Mouse (Mus musculus): ENCODE results near the gene Borcs8. TPM values are rescaled to one million over a fixed set of nuclear protein-coding genes. Genes with fewer than 3 reads are reported as not detected.
A peak's percentile ranks its signal among the peaks of the same experiment; 100 is the strongest.

Borcs8 gene
- total and polyA plus RNA-seq, 2 experiments from 2014 or later = 32.1 to 68.4 TPM

DNA sequence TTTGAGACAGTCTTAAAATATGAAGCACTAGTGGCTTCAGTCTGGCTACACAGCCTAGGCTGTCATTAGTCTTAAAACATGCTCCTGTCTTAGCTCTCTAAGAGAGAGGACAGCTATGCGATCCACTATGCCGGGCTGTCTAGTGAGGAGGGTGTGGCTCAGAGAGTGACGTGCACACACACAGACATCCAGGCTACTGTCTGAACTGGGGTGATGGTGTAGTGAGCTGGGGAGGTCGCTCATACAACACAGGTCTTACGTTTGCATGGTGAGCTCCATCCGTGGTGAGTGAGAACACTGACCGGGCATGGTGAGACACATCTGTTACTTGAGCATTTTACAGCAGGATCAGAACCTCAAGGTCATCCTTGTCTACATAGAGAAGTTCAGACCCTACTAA, 31.9 kb downstream of the Borcs8 start:
- TF ChIP-seq EP300 (IDR thresholded peaks at IDR 0.05; ENCODE audit: low read depth) (no peak), CTCF (IDR thresholded peaks at IDR 0.05; ENCODE audit: low read depth) (no peak)
- ATAC-seq (ENCODE audit: insufficient read depth, low read depth) (no peak), DNase-seq (ENCODE audit: low spot score) (no peak)
- Histone ChIP-seq H3K4me1 (ENCODE audit: control insufficient read depth, insufficient read depth) (peaks cover 16% of the 10 kb centered on the region), H3K9me3 (replicated peaks; ENCODE audit: control insufficient read depth, low read length) (no peaks in the 10 kb centered on the region), H3K27me3 (ENCODE audit: control insufficient read depth, insufficient read depth, low read length) (0 out of 2 replicates have a peak, but pooled peaks cover under 1% of the 10 kb centered on the region), H3K9ac (replicated peaks; ENCODE audit: low read depth, low read length) (no peak overlapping the region), H3K4me3 (ENCODE audit: low read depth, low read length) (no peak overlapping the region), H3K27ac (ENCODE audit: low read depth) (no peak overlapping the region), H3K36me3 (replicated peaks; ENCODE audit: control insufficient read depth, insufficient read depth, low read length) (no peaks in the 10 kb centered on the region), H3K4me2 (ENCODE audit: low read depth, low read length) (no peak overlapping the region)
- 85% methylated on average over 7 of the region's 7 CpGs for WGBS

DNA sequence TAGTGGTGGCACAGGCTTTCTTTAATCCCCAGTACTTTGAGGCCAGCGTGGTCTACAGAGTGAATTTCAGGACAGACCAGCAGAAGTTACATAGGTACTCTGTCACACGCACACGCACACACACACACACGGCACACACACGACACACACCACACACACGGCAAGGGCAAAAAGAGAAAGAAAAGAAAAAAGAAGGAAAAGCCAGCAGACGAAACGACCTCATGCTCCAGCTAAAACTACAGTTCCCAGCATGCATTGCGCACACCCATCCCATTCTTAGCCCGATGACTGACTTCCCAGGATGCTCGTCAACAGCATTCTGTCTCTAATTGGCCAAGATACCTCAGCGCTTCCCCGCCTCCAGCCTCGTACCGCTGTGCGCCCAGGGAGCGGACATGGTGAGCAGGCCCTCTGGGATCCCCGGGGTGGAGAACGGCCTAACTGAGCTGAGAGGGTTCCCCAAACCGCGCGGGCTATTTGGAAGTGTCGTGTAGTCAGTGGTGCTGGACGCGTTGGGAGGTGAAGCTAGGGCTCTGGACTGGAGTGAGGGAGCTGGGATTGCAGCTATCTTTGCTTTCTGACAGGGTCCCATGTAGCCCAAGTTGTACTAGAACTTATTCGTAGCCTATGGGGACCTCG, 32.9 kb downstream of the Borcs8 start, which contains the start of gene Tmem161a:
TSS of gene Tmem161a (plus strand) at position 314 of the 639 bp plus-strand sequence.
- peaks cover 16% of the 10 kb centered on the region for H3K4me1 ChIP-seq (ENCODE audit: control insufficient read depth, insufficient read depth)
- H3K4me2 ChIP-seq (ENCODE audit: low read depth, low read length) = peak within 1 kb of the TSS; percentile 73
- peak within 1 kb of the TSS; percentile 76 for H3K4me3 ChIP-seq (ENCODE audit: low read depth, low read length)
- no peak for TF ChIP-seq CTCF (IDR thresholded peaks at IDR 0.05; ENCODE audit: low read depth)
- TF ChIP-seq EP300 (IDR thresholded peaks at IDR 0.05; ENCODE audit: low read depth) = no peak
- H3K9ac ChIP-seq (replicated peaks; ENCODE audit: low read depth, low read length) = peak within 1 kb of the TSS; percentile 72
- H3K36me3 ChIP-seq (replicated peaks; ENCODE audit: control insufficient read depth, insufficient read depth, low read length) = peaks cover 2% of the 10 kb centered on the region
- peak within 1 kb of the TSS; percentile 81 for H3K27ac ChIP-seq (ENCODE audit: low read depth)
- ATAC-seq (ENCODE audit: insufficient read depth, low read depth) = peak; percentile 96
- peak; percentile 97 for DNase-seq (ENCODE audit: low spot score)
- H3K27me3 ChIP-seq (ENCODE audit: control insufficient read depth, insufficient read depth, low read length) = no peaks in the 10 kb centered on the region
- H3K9me3 ChIP-seq (replicated peaks; ENCODE audit: control insufficient read depth, low read length) = no peaks in the 10 kb centered on the region
- 2% methylated on average over 27 of the region's 27 CpGs for WGBS

DNA sequence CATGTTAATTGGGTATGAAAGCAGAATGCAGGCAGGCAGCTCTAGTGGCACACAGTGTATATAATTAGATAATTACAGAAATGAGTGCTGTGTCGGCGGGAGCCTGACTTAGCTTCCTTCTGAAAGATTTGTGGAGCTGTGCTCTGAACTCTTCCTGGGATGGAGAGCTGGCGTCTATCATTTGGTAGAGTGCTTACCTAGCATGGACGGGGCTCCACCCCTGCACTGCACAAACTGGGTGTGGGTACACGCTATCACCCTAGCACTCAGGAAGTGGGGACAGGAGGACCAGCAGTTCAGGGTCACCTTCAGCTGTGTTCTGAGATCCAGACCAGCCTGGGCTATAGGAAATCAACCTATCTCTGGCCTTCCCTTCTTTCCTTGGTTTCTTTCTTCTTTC, 34.0 kb downstream of the Borcs8 start:
- H3K4me3 ChIP-seq (ENCODE audit: low read depth, low read length) = no peak overlapping the region
- no peak overlapping the region for H3K9ac ChIP-seq (replicated peaks; ENCODE audit: low read depth, low read length)
- H3K36me3 ChIP-seq (replicated peaks; ENCODE audit: control insufficient read depth, insufficient read depth, low read length) = peaks cover 7% of the 10 kb centered on the region
- no peaks in the 10 kb centered on the region for H3K27me3 ChIP-seq (ENCODE audit: control insufficient read depth, insufficient read depth, low read length)
- peaks cover 16% of the 10 kb centered on the region for H3K4me1 ChIP-seq (ENCODE audit: control insufficient read depth, insufficient read depth)
- peak overlapping the region; percentile 35; the same call in 1 of the 2 replicates for H3K27ac ChIP-seq (ENCODE audit: low read depth)
- H3K9me3 ChIP-seq (replicated peaks; ENCODE audit: control insufficient read depth, low read length) = no peaks in the 10 kb centered on the region
- DNase-seq (ENCODE audit: low spot score) (peak; percentile 35), ATAC-seq (ENCODE audit: insufficient read depth, low read depth) (no peak)
- TF ChIP-seq CTCF (IDR thresholded peaks at IDR 0.05; ENCODE audit: low read depth) = no peak
- no peak for TF ChIP-seq EP300 (IDR thresholded peaks at IDR 0.05; ENCODE audit: low read depth)
- 63% methylated on average over 5 of the region's 5 CpGs for WGBS
- H3K4me2 ChIP-seq (ENCODE audit: low read depth, low read length) = 0 out of 2 replicates have a peak overlapping the region, but pooled peaks have one; percentile 73

DNA sequence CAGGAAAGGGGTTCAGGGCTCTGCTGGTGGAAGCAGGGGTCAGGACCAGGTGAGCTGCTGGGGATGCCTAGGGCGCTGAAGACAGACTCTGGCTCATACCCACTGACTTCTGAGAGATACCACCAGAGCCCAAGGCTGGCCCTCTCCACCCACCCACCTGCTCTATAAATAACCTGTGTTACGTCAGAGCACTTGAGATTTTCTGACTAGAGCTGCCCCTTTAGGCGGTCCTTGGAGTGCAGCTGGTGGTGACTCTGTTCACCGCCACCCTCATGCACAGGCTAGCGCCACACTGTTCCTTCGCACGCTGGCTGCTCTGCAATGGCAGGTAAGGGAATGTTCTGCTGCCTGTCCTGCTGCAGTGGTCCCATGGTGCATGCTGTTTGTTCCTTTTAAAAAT, 34.8 kb downstream of the Borcs8 start:
- peak; percentile 85 for DNase-seq (ENCODE audit: low spot score)
- Histone ChIP-seq H3K4me2 (ENCODE audit: low read depth, low read length) (peak overlapping the region; percentile 42), H3K27me3 (ENCODE audit: control insufficient read depth, insufficient read depth, low read length) (no peaks in the 10 kb centered on the region), H3K9me3 (replicated peaks; ENCODE audit: control insufficient read depth, low read length) (no peaks in the 10 kb centered on the region), H3K27ac (ENCODE audit: low read depth) (peak overlapping the region; percentile 69), H3K4me3 (ENCODE audit: low read depth, low read length) (peak overlapping the region; percentile 6; the same call in 1 of the 2 replicates), H3K9ac (replicated peaks; ENCODE audit: low read depth, low read length) (no peak overlapping the region), H3K36me3 (replicated peaks; ENCODE audit: control insufficient read depth, insufficient read depth, low read length) (peaks cover 12% of the 10 kb centered on the region), H3K4me1 (ENCODE audit: control insufficient read depth, insufficient read depth) (peaks cover 16% of the 10 kb centered on the region)
- WGBS = 48% methylated on average over 7 of the region's 7 CpGs
- ATAC-seq (ENCODE audit: insufficient read depth, low read depth) = peak; percentile 75
- no peak for TF ChIP-seq CTCF (IDR thresholded peaks at IDR 0.05; ENCODE audit: low read depth)
- TF ChIP-seq EP300 (IDR thresholded peaks at IDR 0.05; ENCODE audit: low read depth) = no peak

DNA sequence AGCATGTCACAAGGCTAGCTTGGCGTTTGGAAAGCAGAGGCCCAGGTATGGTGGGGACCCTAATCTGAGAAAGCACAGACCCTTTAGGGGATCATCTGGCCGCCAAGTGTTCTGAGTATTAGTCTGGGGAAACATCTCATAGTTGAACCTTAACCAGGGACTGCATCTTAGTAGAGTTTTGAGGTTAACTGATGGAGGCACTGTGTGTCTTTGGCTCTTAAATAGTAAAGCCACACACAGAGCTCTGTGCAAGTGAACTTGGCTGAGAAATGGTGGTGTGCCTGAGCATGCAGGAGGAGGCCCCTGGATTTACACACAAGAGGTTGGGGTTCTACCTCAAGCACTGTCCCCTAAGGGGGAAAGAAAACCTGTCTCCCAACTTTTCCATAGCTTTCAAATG, 38.9 kb downstream of the Borcs8 start:
- Histone ChIP-seq H3K4me2 (ENCODE audit: low read depth, low read length) (no peak overlapping the region), H3K4me1 (ENCODE audit: control insufficient read depth, insufficient read depth) (peaks cover 13% of the 10 kb centered on the region; the same call in 1 of the 2 replicates), H3K36me3 (replicated peaks; ENCODE audit: control insufficient read depth, insufficient read depth, low read length) (peaks cover 36% of the 10 kb centered on the region), H3K4me3 (ENCODE audit: low read depth, low read length) (no peak overlapping the region), H3K27ac (ENCODE audit: low read depth) (no peak overlapping the region), H3K9me3 (replicated peaks; ENCODE audit: control insufficient read depth, low read length) (no peaks in the 10 kb centered on the region), H3K9ac (replicated peaks; ENCODE audit: low read depth, low read length) (no peak overlapping the region), H3K27me3 (ENCODE audit: control insufficient read depth, insufficient read depth, low read length) (no peaks in the 10 kb centered on the region)
- TF ChIP-seq EP300 (IDR thresholded peaks at IDR 0.05; ENCODE audit: low read depth) = no peak
- no peak for TF ChIP-seq CTCF (IDR thresholded peaks at IDR 0.05; ENCODE audit: low read depth)
- DNase-seq (ENCODE audit: low spot score) (no peak), ATAC-seq (ENCODE audit: insufficient read depth, low read depth) (no peak)
- 86% methylated on average over 2 of the region's 2 CpGs for WGBS
